Mouse (Mus musculus): ENCODE measurements around the gene Tpt1.

Tpt1 gene

DNA sequence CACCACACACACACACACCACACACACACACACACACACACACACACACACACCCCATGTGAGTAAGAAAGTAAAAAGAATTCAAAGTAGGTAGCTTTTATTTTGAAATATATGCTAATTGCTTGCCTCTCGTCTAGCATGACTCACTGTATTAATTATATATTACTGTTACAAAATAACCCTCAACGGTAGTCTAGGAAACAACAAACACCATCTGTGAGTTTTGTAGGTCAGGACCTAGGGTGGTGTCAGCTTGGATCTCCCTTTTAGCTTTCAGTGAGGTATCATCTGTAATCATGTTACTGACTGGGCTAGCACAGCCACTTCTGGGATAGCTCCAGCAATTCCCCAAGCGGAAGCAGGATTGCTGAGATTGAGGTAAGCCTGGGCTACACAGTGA is 32.4 kb downstream of the Tpt1 start:
- DNase-seq, result no peak

DNA sequence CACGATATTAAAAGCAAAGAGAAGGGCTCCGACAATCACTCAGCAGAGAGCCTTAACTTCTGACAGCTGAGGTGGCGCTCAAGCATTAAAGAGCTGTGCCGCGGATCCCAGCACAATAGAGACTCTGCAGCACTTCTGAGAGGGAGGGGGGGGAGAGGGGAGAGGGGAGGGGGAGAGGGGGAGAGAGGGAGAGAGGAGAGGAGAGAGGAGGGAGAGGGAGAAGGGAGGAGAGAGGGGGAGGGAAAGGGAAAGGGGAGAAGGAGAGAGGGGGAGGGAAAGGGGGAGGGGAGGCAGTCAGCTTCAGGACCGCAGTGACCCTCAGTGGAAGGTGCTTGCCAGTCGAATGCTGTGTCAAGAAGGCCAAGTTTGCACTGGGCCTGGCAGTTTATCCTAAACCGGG is 34.1 kb downstream of the Tpt1 start:
- DNase-seq, result no peak

DNA sequence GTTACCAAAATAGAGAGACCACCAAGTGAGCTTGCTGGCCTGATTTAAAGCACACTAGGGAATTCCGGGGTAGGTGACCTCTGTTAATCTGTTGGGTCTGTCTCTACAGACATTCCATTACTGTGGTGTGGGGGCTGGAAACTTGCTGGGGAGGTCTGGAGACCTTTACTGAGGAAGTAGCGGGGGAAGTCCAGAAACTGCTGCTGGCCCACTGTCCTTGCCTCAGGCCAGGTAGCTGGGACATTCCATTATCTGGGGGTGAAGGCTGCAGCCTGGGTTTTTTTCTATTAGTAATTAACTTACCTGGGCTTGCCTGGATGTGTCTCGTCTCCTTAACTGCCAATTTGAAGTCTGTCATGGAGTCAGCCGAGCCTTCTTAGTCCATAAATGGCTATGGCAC is 37.0 kb downstream of the Tpt1 start:
- no peak for DNase-seq

DNA sequence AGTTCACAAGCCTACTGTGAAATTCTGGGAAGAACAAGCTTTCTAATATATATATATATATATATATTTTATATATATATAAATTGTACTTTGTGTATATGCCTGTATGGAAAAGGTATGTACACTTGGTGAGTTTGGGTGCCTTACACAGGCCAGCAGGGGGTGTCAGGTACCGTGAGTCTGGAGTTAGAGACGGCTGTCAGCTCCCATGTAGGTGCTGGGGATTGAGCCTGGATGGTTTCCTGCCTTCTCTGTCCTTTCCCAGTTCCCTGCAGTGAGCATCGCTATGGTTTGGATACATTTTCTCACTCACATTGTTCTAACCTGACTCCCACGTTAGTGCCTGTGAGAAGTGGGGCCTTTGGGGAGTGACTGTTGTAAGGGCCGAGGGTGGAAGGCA is 38.4 kb downstream of the Tpt1 start:
- DNase-seq, result no peak

DNA sequence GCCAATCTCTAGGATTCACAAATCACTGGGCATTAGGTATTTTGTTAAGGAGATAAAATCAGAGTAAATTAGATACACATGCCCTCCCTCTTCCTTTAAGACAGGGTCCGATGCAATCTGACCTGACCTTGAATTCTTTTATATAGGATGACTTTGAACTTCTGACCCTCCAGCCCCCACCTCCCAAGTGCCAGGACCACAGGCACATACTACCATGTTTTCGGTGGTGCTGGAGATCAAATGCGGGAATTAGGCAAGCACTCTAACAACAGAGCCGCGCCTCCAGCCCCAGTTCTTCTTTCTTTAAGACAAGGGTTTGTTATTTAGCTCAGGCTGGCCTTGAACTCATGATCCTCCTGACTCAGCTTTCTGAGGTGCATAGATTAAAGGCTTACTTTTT is 39.0 kb downstream of the Tpt1 start:
- DNase-seq, result no peak

DNA sequence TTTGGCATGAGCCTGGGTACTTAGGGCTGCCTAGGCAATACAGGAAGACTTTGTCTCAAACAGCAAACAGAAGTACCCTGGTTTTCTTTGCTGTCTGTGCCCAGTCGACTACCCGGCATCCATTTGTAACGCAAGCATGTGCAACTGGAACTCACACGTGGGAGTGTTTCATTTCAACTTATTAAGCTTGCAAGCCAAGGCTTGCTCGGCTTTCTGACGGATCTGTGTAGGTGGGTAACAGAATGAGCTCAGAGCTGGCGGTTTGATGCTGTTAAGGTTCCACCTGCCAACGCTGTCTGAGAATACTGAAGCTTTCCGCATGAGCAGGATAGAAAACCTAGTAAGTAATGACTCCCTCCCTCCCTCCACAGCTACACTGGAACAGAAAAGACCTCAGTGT is 47.2 kb downstream of the Tpt1 start:
- DNase-seq, result no peak

Measured in lung, postnatal 10 days (tissue).